11 mouse cellular contexts compared by ENCODE assay signal in the genomic region with DNA sequence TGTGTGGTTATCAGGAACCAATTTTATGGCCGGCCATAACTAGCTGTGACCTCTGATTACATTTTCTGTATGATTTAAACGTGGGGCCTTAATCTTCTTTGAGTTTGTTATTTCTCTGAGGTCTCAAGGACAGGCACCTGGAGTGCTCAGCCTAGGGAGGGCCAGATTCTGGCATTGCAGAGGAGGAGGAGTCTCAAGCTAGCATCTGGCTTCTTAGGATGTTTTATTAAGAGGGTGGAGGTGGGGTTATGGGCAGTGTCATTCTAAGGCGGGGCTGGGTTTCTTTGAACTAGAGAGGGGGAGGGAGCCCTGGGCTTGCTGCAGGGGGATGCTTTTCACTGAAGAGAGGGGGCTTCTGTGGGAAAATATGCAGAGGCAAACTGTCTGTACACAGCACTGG. TPM values are rescaled to one million over a fixed set of nuclear protein-coding genes. Genes with fewer than 3 reads are reported as not detected.
"Had no signal": no experiment of that assay in that cellular context is flagged by ENCODE, and none has a peak within 500 bp of the region (broad histone marks: within the 10 kb centered on the region; RNA-seq: fewer than 3 reads in every experiment).

No protein-coding gene starts in this region.

RNA-seq across cellular contexts. Expression of a gene that starts 11.8 kb away (rescaled TPM):
- polyA plus RNA-seq: lung, embryonic 14.5 days; lung, embryonic 16.5 days; midbrain, embryonic 11.5 days; midbrain, embryonic 13.5 days; midbrain, embryonic 15.5 days; midbrain, postnatal 0 days; neural tube, embryonic 12.5 days; neural tube, embryonic 14.5 days; spleen, adult 2 months; stomach, embryonic 16.5 days had no signal

RNA-seq across cellular contexts. Expression of a gene that starts 25.2 kb away (rescaled TPM):
- polyA plus RNA-seq: lung, embryonic 14.5 days; lung, embryonic 16.5 days; midbrain, embryonic 11.5 days; midbrain, embryonic 13.5 days; midbrain, embryonic 15.5 days; midbrain, postnatal 0 days; neural tube, embryonic 12.5 days; neural tube, embryonic 14.5 days; spleen, adult 2 months; stomach, embryonic 16.5 days; thymus, postnatal 0 days had no signal

RNA-seq across cellular contexts. Expression of a gene that starts 29.1 kb away (rescaled TPM):
- polyA plus RNA-seq: lung, embryonic 14.5 days; lung, embryonic 16.5 days; midbrain, embryonic 11.5 days; midbrain, embryonic 13.5 days; midbrain, embryonic 15.5 days; midbrain, postnatal 0 days; neural tube, embryonic 12.5 days; neural tube, embryonic 14.5 days; spleen, adult 2 months; stomach, embryonic 16.5 days had no signal

RNA-seq across cellular contexts. Expression of a gene that starts 35.1 kb away (rescaled TPM):
- polyA plus RNA-seq: lung, embryonic 14.5 days; lung, embryonic 16.5 days; midbrain, embryonic 11.5 days; midbrain, embryonic 13.5 days; midbrain, embryonic 15.5 days; midbrain, postnatal 0 days; neural tube, embryonic 12.5 days; neural tube, embryonic 14.5 days; spleen, adult 2 months; stomach, embryonic 16.5 days; thymus, postnatal 0 days had no signal
